Mouse (Mus musculus): ENCODE results near the gene Fign.
A peak's percentile ranks its signal among the peaks of the same experiment; 100 is the strongest.

Fign gene

GRCm38 (mm10) chr2:64097937-64098617 lies at the start of gene Fign:
Gene Fign (minus strand): TSS chr2:64098038.
- peak; percentile 56 to 57 for DNase-seq (ENCODE audit: low spot score in 2 of 2)

GRCm38 (mm10) chr2:64133597-64133996 lies 35.8 kb upstream of the Fign start:
- DNase-seq (ENCODE audit: low spot score in 2 of 2), result no peak

DNA sequence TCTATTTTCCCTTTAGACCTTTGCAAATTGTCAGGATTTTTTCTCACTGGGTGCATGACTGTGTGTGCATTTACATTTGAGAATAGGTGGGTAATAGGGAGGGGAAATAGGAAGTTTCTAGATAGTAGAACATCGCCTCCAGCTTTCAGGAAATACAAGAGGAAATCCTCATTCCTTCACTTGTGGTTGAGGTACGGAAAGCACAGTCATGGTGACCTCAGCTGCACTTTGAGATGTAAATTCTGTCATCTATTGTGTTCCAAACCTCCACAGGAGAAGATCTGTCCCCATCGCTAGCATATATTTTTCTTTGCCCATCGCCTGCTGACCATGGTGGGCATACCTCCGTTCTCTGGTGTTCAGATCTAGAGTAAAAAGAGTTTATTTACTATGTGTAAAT lies 22.7 kb upstream of the Fign start:
- no peak for DNase-seq (ENCODE audit: low spot score in 2 of 2)

- DNase-seq (ENCODE audit: low spot score in 2 of 2), result no peak
These were observed 18.8 kb upstream of the Fign start for GRCm38 (mm10) chr2:64116613-64117012.

DNA sequence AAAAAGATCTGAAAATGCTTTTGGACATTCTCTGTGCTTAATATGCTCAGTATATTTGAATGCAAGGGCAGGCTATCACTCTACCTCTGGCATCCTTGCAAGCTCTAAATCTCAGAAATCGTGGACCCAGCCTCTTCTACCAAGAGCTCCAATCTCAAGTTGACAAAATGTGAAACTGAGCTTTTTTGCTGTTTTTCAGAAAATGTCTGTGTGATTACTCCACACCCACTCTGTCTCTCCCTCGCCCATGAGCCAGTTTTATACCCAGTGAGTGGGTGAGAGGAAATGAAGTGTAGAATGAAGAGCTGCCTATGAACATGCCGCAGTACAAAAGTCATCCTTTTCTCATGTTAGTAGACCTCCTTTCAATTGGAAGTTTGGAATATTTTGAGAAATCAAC lies 13.3 kb upstream of the Fign start:
- DNase-seq (ENCODE audit: low spot score in 2 of 2), result no peak

DNA sequence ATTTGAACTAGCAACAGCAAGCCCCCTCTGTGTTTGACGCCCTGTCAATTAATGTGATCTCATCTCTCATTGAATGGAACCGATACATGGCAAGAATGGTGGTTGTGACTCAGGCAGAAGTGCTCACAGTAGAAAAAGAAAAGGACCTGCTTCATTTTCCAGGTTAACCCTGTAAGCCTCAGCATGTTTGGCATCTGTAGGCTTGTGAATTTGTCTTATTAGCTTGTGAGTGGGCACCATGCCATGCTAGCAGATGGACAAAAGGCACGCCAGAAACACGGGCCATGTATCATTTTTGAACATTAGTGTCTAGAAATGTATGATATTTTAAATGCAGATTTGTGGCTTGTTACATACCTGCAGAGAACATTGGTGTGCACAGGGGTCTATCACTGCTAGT lies 12.0 kb upstream of the Fign start:
- DNase-seq (ENCODE audit: low spot score in 2 of 2), result no peak

DNA sequence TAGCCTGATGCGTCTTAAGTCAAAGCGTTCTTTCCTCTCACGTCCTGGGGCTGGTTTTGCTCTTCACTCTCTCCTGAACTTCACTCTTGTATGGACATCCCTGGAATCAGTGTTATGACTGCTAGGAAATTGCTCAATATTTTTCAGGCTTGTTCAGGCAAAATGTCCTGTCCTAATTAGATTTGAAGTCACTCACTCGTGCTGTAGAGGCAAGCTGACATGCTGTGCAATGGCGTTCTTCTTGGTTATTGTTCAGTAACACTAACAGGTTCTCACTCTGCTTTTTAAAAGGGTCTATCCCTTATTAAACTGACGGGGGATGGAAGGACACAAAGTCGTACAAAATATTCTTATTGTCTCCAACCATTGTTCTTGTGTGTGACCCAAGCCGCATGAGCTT lies 10.2 kb upstream of the Fign start:
- no peak for DNase-seq (ENCODE audit: low spot score in 2 of 2)

DNA sequence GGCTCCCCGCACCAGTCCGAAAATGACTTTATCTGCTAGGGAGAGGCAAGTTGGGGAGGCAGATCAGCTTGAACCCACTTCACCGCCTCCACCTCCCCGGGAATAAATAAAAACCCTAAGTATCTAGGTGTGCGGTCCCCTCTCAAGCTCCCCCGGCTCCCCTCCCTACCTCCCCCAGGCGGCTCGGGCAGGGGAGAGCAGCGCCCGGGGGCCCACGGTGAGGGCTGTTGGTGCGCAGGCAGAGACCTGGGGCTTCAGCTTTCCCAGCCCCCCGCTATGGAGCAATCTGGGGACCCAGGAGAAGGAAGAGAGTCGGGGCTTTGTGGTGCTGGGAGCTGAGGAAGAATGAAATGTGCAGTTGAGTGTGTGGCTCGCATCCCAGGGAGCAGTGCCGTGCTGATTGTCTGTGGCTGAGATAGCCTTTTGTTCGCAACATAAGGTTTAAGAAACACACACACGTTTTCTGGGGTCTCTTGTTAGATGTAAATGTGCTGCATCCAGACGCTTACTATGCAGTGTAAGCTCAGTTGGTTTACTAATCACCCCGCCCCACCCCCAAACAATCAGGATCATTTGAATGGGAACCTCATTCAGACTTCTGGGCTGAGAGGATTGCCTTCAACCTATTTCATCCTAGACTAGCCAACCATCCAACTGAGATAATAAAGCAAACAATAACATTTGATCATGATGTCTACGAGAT lies 931 bp upstream of the Fign start:
- DNase-seq (ENCODE audit: low spot score in 2 of 2), result no peak

DNA sequence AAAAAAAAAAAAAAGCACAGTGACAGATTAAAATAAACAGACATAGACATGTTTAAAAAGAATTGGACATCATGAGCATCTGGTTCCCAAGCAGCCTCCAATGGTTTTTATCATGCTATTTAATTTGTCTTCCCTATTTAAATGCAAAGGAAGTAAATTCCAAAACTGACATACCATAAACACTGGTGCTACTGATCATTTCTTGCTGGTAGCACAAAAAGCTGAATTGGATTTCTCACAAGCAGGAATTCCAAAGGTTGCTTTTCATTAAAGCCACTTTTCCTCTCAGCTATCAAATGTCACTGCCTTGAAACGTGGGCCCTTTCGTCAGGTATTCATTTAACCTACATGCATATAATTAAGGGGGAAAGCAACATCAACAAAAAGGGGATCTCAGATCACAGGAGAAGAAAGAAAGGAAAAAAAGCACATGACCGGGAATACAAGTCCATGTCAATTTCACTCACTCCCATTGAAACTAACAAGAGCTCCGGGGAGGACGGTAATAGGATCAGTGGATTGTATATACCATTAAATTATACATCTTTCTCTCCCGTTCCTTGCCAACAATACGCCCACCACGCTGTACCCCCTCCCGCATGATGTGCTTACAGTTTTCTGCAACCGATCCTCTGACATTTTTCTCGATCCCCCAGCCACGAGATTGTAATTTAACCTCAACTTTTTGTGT lies 972 bp downstream of the Fign start:
- no peak for DNase-seq (ENCODE audit: low spot score in 2 of 2)

- no peak for DNase-seq (ENCODE audit: low spot score in 2 of 2)
These were observed 1.7 kb downstream of the Fign start for GRCm38 (mm10) chr2:64096176-64096575.

DNA sequence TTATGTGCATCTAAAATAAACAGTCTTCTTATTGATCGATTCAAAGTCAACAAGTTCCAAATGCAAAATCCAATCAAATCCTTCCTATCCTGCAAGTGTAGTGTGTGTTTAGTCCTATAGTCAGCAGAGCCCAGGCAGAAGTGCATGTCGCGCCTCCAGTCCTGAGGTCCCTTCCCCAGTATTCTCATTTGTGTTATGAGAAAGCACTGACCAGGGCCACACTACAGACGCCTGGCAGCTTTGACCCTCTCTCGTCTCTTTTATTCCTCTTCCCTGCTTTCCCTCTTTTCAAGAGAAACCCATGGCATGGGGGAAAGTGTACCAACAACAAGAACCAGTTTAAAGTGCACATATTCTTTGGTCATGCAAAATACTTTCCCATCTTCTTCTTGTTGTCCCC lies 2.3 kb downstream of the Fign start:
- DNase-seq (ENCODE audit: low spot score in 2 of 2), result no peak

GRCm38 (mm10) chr2:64093087-64093486 lies 4.8 kb downstream of the Fign start:
- DNase-seq (ENCODE audit: low spot score in 2 of 2), result no peak

- DNase-seq (ENCODE audit: low spot score in 2 of 2), result no peak
These were observed 13.9 kb downstream of the Fign start for GRCm38 (mm10) chr2:64083853-64084427.

GRCm38 (mm10) chr2:64079765-64080164 lies 18.1 kb downstream of the Fign start:
- DNase-seq (ENCODE audit: low spot score in 2 of 2), result no peak

DNA sequence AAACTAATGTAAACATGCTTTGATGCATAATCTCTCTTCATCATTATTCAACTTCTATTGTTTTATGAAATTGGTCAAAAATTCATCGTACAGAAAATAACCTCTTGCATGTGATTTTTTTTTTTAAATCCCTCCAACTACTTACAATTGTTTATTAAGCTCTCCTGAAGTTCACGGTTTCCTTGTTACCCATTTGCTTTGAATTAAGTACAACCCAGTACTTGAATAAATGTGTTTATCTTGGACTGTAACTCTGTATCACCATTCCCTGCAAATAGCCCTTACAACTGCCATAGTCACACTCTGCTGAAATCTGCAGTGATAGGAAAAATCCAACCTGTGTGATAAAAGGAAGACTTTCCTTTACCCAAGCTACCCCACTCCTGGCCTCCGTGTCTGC lies 19.3 kb downstream of the Fign start:
- no peak for DNase-seq (ENCODE audit: low spot score in 2 of 2)

DNA sequence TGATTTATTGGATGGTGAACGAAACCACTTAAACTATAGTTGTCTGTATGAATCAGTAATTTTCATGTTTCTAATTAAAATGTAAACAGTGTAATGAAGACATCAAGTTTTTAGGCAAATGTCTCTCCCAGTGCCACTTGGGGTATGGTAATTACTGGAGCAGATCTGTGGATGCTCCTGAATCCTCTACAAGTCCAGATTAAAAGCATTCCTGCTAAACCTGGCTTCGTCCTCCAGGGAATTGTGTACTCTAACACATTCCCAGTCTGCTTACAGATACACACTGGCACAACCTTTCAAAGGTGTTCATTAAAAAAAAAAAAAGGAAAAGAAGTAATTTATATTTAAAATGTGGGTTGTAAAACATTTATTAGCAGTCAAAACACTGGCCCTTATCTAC lies 20.0 kb downstream of the Fign start:
- no peak for DNase-seq (ENCODE audit: low spot score in 2 of 2)

GRCm38 (mm10) chr2:64075873-64076272 lies 22.0 kb downstream of the Fign start:
- no peak for DNase-seq (ENCODE audit: low spot score in 2 of 2)

GRCm38 (mm10) chr2:64074602-64075389 lies 23.0 kb downstream of the Fign start:
- no peak for DNase-seq (ENCODE audit: low spot score in 2 of 2)

DNA sequence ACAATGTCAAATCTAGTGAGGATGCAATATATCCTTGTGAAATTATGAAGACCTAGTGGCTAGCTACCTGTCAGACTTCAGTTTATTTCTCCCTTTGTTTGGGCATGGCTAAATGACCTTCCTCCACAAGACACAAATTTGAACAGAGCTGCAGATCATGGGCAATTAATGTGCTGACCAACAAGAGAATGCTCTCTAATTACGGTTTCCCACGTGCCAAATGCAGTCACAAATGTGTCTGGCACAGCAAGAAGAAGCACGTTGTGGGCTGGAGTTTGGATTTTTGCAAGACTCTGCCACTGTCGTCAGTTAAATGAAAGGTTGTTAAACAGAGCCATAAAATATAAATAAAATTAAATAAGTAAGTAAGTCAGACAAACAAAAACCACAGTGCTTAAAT lies 25.7 kb downstream of the Fign start:
- DNase-seq (ENCODE audit: low spot score in 2 of 2), result no peak

DNA sequence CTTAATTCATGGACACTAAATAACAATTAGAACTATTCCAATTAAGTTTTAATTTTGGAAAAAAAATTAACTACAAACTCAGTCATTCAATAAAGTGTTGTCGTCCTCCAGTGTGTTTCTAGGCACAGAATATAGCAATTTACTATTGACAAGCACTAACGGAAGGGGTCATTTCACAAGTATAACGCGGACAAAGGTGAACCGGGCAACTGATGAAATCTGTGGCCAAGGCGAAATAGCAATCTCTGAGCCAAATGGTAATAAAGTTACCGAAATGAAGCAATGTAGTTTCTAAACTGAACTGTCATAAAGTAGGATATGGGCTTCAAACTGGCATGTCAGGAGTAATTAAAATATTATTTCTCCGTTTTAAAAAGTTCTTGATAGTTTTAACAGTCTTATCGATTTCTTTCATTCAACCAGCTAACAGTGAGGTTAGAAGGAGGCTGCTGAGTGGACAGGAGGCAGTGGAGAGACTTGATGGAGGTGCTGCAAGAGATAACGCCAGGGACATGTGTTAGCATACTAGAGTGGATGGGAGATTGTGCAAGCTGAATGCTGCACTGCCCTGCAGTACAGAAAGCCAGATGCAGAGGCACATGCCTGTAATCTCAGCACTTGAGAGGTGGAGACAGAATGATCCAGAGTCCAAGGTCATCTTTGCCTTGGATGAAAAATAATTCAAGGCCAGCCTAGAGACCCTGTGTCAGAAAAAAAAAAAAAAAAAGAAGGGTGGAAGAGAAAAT lies 27.7 kb downstream of the Fign start:
- no peak for DNase-seq (ENCODE audit: low spot score in 2 of 2)

GRCm38 (mm10) chr2:64065511-64065910 lies 32.3 kb downstream of the Fign start:
- DNase-seq (ENCODE audit: low spot score in 2 of 2), result no peak
